Mouse (Mus musculus) bone marrow macrophage, adult 2 months (primary cell): ENCODE measurements around the gene Mfsd4b4. TPM values are rescaled to one million over a fixed set of nuclear protein-coding genes. Genes with fewer than 3 reads are reported as not detected.
"Not testable (repeated sequence)": the region's sequence is repeated elsewhere in the genome, so short reads cannot be mapped to it uniquely, and the experiment has no call there.

Source experiments
- H3K27ac ChIP-seq: 2 replicates; pipeline ENCODE4 v1.5.1; 2012; ENCODE audit warnings: low read depth, low read length; ENCODE audit not compliant: insufficient read depth
- H3K4me1 ChIP-seq: 2 replicates; pipeline ENCODE4 v1.6.1; 2012; ENCODE audit warnings: low read length; ENCODE audit not compliant: control insufficient read depth, insufficient read depth
- H3K4me3 ChIP-seq: 2 replicates; pipeline ENCODE4 v1.5.1; 2012; ENCODE audit warnings: mild to moderate bottlenecking, low read length, moderate library complexity; ENCODE audit not compliant: insufficient read depth
- CTCF ChIP-seq: IDR thresholded peaks from 2 replicates; pipeline ENCODE4 v1.5.1; 2012; ENCODE audit warnings: low read depth, mild to moderate bottlenecking, low read length, moderate library complexity
- POLR2A ChIP-seq: IDR thresholded peaks from 2 replicates; pipeline ENCODE4 v1.6.1; 2012; ENCODE audit warnings: mild to moderate bottlenecking, low read depth, low read length, borderline replicate concordance
- polyA plus RNA-seq: library from polyadenylated mRNA; stranded (reverse); fragments of >200 nt; gene quantifications from 2 replicates; pipeline ENCODE4 v1.2.4, GENCODE M21; 2012; ENCODE audit not compliant: missing spikeins, insufficient read depth, insufficient read length

Gene Mfsd4b4
- polyA plus RNA-seq: 6.8 and 8.2 TPM in 2 replicates

DNA sequence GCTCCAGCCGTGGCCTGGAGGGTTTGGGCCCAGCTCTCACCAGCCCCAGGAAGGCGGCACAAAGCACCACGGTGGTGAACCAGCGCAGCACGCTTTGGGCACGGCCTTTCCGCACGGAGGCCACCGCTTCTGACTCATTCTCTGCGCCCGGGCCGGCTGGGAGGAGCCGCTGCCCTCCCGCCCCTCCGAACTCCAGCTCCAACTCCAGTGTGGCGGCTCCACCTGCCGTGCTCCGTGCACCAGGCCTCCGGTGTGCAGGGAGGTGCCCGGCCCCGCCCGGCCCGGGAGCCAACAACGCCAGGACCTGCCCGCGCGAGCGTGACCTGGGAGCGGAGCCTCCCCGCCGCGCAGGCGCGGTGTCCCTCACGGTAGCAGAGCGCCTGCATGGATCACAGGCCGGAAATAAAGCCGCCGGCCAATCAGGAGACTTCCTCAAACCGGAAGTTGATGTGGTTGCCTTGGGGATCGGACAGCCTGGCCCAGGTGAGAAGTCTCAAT, at the start of gene Mfsd4b4:
Gene Mfsd4b4 (minus strand): TSS at position 365 of the 498 bp plus-strand sequence.
- Histone ChIP-seq H3K27ac (peak within 1 kb of the TSS; percentile 52), H3K4me1 (peaks cover 10% of the 10 kb centered on the region), H3K4me3 (peak within 1 kb of the TSS; percentile 96)
- TF ChIP-seq POLR2A (peak; percentile 63; the same call in 1 of the 2 replicates), CTCF (no peak)

DNA sequence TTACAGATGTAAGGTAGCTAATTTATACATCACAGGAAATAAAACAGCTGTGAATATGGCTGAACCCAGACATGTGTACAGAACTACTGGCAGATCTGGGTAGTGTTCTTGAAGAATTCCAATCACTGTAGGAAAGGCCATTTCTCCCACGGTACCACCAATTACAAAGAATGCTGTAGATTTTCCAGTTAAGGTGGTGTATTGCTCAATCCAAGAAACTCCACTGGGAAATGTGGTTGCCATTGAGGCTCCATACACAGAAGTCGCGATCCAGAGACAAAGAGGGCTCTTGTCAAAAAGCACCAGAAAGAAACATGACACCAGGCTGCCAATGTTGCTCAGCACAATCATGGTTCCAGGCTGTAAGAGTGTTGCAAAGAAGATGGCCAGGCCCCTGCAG, 48.2 kb upstream of the Mfsd4b4 start:
- H3K27ac ChIP-seq, H3K4me1 ChIP-seq, H3K4me3 ChIP-seq: not testable (repeated sequence)

DNA sequence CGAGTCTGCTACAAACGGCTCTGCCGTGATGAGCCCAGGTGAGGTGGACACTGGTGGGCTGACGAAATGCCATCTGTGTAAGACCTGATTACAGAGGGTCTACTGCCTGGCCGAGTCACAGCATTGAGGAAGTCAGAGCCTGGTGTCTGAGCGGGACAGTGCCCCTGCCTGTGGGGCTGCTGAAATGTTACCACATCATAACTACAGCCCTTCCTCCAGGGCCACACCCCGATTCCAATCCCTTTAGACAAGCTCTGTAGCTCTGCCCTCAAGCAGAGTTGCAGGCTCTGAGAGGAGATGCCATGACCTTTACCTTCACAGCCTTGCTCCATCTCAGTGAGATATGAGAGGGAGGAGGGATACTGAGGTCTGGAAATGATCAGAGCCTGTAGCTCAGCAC, 37.5 kb upstream of the Mfsd4b4 start:
- H3K4me3 ChIP-seq: no peak overlapping the region
- TF ChIP-seq CTCF (no peak), POLR2A (no peak)
- no peak overlapping the region for H3K27ac ChIP-seq
- H3K4me1 ChIP-seq: no peaks in the 10 kb centered on the region

DNA sequence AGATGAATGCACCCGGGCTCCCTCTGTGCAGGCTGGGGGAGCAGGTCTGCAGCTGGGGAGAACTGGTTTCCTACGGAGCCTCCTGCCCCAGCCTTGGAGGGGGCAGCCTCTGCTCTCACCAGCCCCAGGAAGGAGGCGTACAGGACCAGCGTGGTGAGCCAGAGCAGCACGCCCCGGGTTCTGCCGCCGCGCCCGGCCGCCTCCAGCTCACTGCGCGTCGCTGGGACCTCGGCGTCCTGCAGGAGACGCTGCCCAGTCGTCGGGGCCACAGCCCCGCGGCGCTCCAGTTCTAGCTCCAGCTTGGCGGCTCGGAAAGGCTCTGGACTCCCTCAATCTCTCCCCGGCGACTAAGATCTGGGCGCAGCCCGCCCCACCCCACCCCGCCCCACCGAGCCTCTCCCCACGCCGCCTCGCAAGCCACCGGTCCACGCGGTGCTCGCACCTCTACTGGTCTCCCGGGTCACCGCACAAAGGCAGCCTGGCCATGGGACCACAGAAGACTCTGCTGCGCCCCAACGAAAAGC, 27.6 kb upstream of the Mfsd4b4 start, which contains the start of gene Mfsd4b2:
Gene Mfsd4b2 (minus strand): TSS at position 308 of the 524 bp plus-strand sequence.
- peaks cover 3% of the 10 kb centered on the region; the same call in 1 of the 2 replicates for H3K4me1 ChIP-seq
- H3K27ac ChIP-seq: no peak within 1 kb of the TSS
- H3K4me3 ChIP-seq: peak within 1 kb of the TSS; percentile 49
- TF ChIP-seq CTCF (no peak), POLR2A (no peak)

DNA sequence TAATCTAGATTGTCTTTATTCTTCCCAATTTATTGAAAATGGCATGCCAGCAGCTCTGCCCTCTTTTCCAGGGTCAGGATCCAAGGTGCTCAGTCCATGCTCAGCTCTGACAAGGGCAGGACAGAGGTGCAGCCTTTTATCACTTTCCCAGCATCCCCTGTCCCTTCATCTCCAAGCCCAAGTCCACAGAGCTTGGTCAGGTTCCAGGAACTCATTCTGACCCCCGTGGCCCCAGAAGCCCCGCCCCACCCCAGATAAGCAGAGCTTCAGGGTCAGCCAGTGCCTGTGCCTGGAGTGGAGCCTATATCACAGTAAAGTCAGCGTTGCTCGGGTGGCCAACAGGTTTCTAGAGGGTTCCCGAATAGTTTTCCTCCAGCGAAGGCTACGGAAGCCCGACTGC, 25.5 kb upstream of the Mfsd4b4 start:
- not testable (repeated sequence) for H3K27ac ChIP-seq, H3K4me3 ChIP-seq, H3K4me1 ChIP-seq

DNA sequence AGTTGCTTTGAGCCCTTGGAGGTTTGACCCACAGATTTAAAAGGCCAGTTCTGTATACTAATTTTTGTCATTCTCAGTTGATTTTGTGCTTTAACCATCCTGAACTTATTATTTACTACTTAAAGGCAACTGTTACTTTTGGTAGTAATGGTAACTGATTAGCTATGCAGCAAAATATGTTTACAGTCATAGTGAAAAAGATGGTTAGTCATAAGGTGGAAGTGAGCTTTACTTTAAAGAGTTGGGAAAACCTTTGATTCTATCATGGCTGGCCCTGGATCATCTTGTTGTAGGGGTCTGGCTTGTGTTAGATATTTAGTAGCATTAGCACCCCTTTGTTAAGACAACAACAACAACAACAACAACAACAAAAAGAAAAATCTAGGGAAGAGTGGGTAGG, 13.6 kb upstream of the Mfsd4b4 start:
- no peak overlapping the region for H3K4me3 ChIP-seq
- H3K27ac ChIP-seq: no peak overlapping the region
- H3K4me1 ChIP-seq: peaks cover 12% of the 10 kb centered on the region
- TF ChIP-seq CTCF (no peak), POLR2A (no peak)

DNA sequence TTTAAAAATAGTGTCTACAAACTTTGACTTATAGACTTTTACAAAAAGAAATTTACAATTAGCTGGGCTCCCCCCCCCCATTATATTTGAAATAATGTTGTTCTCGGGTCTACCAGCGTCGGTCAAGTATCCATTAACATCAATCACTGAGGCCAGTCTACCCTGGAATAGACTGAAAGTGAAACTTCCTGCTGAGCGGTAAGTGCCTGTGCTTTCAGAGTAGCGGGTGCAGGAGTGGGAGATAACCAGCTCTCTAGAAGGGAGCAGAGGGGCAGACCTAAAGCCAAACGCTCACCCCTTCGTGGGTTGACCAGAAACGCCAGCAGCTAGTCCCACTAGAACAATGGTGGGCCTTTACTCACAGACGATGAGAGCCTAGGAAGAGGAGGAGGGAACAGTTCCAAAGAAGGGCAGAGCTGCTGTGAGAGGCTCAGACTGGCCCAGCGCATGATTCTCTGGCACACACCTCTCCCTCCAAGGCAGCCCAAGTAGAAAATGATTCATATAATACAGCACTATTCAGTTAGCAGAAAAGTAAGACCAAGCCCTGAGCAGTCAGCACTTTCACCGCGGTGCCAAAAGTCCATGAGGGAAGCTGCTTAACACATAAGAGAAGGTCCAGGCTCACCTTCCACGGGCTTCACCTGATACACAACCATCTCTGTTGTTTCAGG, 9.9 kb upstream of the Mfsd4b4 start:
- TF ChIP-seq POLR2A (no peak), CTCF (no peak)
- H3K27ac ChIP-seq: no peak overlapping the region
- peak overlapping the region; percentile 52 for H3K4me3 ChIP-seq
- H3K4me1 ChIP-seq: peaks cover 3% of the 10 kb centered on the region; the same call in 1 of the 2 replicates

DNA sequence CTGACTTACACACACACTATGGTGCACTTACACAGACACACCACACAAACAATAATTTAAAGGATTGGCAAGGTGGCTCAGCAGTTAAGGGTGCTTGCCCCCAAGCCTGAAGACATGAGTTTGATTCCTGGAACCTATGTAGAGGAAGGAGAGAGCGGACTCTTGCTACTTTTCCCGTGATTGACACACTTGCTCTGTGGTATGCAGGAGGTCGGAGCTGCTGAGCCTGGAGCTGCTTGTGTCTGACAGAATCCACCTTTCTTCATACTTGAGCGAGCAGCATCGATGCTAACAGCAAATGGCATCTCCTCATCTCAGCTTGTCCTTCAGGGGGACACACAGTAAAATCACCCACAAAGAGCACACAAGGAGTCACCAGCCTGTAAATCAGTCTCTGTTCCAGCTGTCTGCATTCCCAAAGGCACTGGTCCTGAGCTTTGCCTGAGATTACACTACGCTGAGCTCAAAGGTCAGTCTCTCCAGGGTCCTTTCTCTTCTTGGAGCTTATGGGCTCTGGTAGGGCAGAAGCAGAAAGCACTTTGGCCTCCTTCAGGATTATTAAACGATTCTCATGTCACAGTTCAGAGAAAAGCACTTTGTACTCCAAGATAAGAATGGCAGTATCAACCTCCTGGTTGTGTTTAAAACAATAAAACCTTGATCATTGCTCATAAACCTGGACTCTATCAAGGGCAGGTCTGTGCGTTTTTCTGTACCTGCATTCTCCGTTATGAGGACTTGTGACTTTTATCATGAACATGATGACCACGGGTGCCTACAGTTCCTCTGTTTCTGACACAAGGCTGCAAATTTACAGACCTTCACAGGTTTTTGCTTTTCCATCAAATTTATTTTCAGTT, 8.0 kb upstream of the Mfsd4b4 start:
- no peak overlapping the region for H3K27ac ChIP-seq
- no peak overlapping the region for H3K4me3 ChIP-seq
- no peaks in the 10 kb centered on the region for H3K4me1 ChIP-seq
- TF ChIP-seq CTCF (no peak), POLR2A (no peak)

DNA sequence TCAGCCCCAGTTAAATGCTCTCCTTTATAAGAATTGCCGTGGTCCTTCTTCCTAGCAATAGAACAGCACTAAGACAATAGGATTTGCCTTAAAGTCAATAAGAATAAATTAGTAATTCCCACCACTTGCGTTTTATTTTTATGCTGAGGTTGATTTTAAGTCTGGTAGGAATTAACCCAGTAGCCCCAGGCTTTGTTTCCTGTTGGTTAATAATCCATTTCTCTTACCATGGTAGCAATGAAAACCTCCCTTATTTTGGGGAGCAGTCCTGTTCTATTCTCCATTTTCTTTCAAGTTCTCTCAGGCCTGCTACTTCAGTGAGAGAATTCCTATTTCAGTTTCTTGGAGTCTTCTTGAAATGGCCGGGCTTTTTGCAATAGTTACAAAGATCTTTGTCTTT, 5.2 kb upstream of the Mfsd4b4 start:
- Histone ChIP-seq H3K4me3 (no peak overlapping the region), H3K27ac (no peak overlapping the region), H3K4me1 (peaks cover 4% of the 10 kb centered on the region; the same call in 1 of the 2 replicates)
- TF ChIP-seq POLR2A (no peak), CTCF (no peak)

DNA sequence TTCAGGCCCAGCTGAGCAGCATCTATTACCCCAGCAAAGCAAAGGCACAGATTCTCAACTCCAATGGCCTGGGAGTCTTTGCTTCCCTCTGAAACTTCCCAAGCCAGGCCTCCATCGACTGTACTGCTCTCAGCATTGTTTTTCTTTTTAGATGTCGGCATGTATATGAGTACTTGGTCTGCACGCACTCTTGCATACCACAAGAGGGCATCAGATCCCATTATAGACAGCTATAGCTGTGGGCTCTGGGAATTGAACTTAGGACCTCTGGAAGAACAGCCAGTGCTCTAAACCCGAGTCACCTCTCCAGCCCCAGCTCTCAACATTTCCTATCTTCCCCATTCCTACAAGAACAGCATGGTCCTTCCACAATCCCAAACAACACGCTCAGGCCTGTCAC, 2.5 kb downstream of the Mfsd4b4 start:
- Histone ChIP-seq H3K4me1 (peaks cover 16% of the 10 kb centered on the region), H3K4me3 (no peak overlapping the region)
- TF ChIP-seq CTCF: no peak
- TF ChIP-seq POLR2A: no peak

More for the DNA sequence above, 2.5 kb downstream of the Mfsd4b4 start:
- no peak overlapping the region for H3K27ac ChIP-seq
